Mouse (Mus musculus) G1E (cell line): ENCODE data around the gene Dnajc5.

Source experiments
- CTCF ChIP-seq: IDR thresholded peaks from 2 replicates; pipeline ENCODE4 v1.5.1; 2012; ENCODE audit warnings: low read depth, low read length, inconsistent platforms, mixed read lengths
- GATA1 ChIP-seq: IDR thresholded peaks from 2 replicates; pipeline ENCODE4 v1.6.1; 2012; ENCODE audit warnings: borderline replicate concordance, low read length, inconsistent platforms, mixed read lengths
- GATA2 ChIP-seq: IDR thresholded peaks from 2 replicates; pipeline ENCODE4 v1.6.1; 2012; ENCODE audit warnings: low read depth, low read length, inconsistent platforms, borderline replicate concordance
- POLR2AphosphoS5 ChIP-seq: IDR thresholded peaks from 2 replicates; pipeline ENCODE4 v1.6.1; 2012; ENCODE audit warnings: low read depth, low read length, inconsistent platforms; ENCODE audit not compliant: insufficient replicate concordance

DNA sequence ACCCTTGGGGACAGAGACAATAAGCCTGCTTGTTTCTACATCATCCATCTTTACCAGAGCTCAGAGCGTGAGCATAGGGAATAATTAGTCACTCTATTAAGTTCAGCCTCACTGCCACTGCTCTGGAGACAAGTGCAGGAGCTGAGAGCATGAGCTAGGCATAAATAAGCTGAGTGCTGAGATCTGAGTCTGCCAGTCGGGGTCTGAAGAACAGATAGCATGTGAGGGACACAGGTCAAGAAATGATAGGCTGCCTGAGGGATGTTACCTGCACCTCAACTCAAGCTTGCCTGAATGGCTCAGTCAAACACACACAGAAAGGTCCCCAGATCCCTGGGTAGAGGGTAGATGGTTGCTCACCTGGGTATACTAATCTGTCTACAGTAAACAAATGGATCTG, 56.8 kb downstream of the Dnajc5 start:
- TF ChIP-seq CTCF (no peak), POLR2AphosphoS5 (no peak), GATA1 (no peak), GATA2 (no peak)
